Mouse (Mus musculus) C2C12 (cell line): ENCODE measurements around the gene Cfap97d2.

Experiments
- CTCF ChIP-seq: IDR thresholded peaks from one replicate; pipeline ENCODE4 v1.5.1; 2011; ENCODE audit not compliant: control insufficient read depth, insufficient read depth, insufficient read length
- FOSL1 ChIP-seq: IDR thresholded peaks from one replicate; pipeline ENCODE4 v1.8.0; 2011; ENCODE audit warnings: mild to moderate bottlenecking, low read length; ENCODE audit not compliant: poor library complexity, insufficient read depth, severe bottlenecking
- MAX ChIP-seq: IDR thresholded peaks from one replicate; pipeline ENCODE4 v1.6.1; 2011; ENCODE audit warnings: mild to moderate bottlenecking, control low read depth

GRCm38 (mm10) chr8:13671246-13672003 is 34.3 kb upstream of the Cfap97d2 start:
- no peak for TF ChIP-seq CTCF
- no peak for TF ChIP-seq MAX
- TF ChIP-seq FOSL1: no peak
